Mouse (Mus musculus) kidney, adult 2 months (tissue): Measurements from ENCODE around the gene Cryzl1. TPM values are rescaled to one million over a fixed set of nuclear protein-coding genes. Genes with fewer than 3 reads are reported as not detected.

ENCODE experiments used
- DNase-seq: peaks from one replicate; pipeline ENCODE4 v3.0.0; 2021
- H3K27ac ChIP-seq: fragments of 200-500 bp; 2 replicates; pipeline ENCODE4 v1.5.1; 2012; ENCODE audit warnings: low read depth, low read length, control low read depth, inconsistent platforms; ENCODE audit not compliant: insufficient read depth
- H3K27me3 ChIP-seq: fragments of 200-500 bp; replicated peaks from 2 replicates; pipeline ENCODE4 v1.6.1; 2012; ENCODE audit warnings: mild to moderate bottlenecking, moderate library complexity, low read length, inconsistent platforms; ENCODE audit not compliant: control insufficient read depth, insufficient read depth
- H3K36me3 ChIP-seq: fragments of 200-500 bp; 2 replicates; pipeline ENCODE4 v1.6.1; 2012; ENCODE audit warnings: mild to moderate bottlenecking, moderate library complexity, low read length, inconsistent platforms; ENCODE audit not compliant: control insufficient read depth, insufficient read depth
- H3K4me1 ChIP-seq: fragments of 200-500 bp; 2 replicates; pipeline ENCODE4 v1.6.1; 2011; ENCODE audit warnings: low read length; ENCODE audit not compliant: control insufficient read depth, insufficient read depth
- H3K4me3 ChIP-seq: fragments of 200-500 bp; 2 replicates; pipeline ENCODE4 v1.5.1; 2011; ENCODE audit warnings: mild to moderate bottlenecking, low read depth, low read length, control low read depth; ENCODE audit not compliant: insufficient read depth
- CTCF ChIP-seq: fragments of 200-500 bp; conservative IDR thresholded peaks from 2 replicates; pipeline ENCODE4 v1.5.1; 2011; ENCODE audit warnings: low read depth, mild to moderate bottlenecking, control low read depth, low read length, moderate library complexity, mixed read lengths; ENCODE audit not compliant: insufficient read depth, insufficient read length
- POLR2A ChIP-seq: fragments of 200-500 bp; IDR thresholded peaks from one replicate; pipeline ENCODE4 v1.6.1; 2011; ENCODE audit warnings: low read depth, low read length, control low read depth
- WGBS: fragments of 180-500 bp; shearing (Covaris S2); methylation state at CpG from one replicate; pipeline ENCODE4 v1.1.7; 2018; 5-methylcytosine and 5-hydroxymethylcytosine counted together
- polyA plus RNA-seq: library from polyadenylated mRNA; depleted of rRNA; stranded (reverse); fragments of >200 nt; gene quantifications from 2 replicates; pipeline ENCODE4 v1.2.3, GENCODE M21; 2012

Cryzl1 gene
- polyA plus RNA-seq, 1 experiment = 29.5 TPM

- H3K27ac ChIP-seq = no peak overlapping the region
- 92% methylated on average over 6 of the region's 6 CpGs for WGBS
- H3K4me1 ChIP-seq = no peaks in the 10 kb centered on the region
- H3K27me3 ChIP-seq = no peaks in the 10 kb centered on the region
- no peaks in the 10 kb centered on the region for H3K36me3 ChIP-seq
- no peak overlapping the region for H3K4me3 ChIP-seq
- no peak for DNase-seq
- TF ChIP-seq CTCF = no peak
- TF ChIP-seq POLR2A = no peak
Observed at GRCm38 (mm10) chr16:91754957-91755356, 26.2 kb upstream of the Cryzl1 start.

GRCm38 (mm10) chr16:91753611-91754010 lies 24.8 kb upstream of the Cryzl1 start:
- no peak overlapping the region for H3K27ac ChIP-seq
- no peak overlapping the region for H3K4me3 ChIP-seq
- no peaks in the 10 kb centered on the region for H3K4me1 ChIP-seq
- H3K27me3 ChIP-seq = no peaks in the 10 kb centered on the region
- no peaks in the 10 kb centered on the region for H3K36me3 ChIP-seq
- TF ChIP-seq CTCF (no peak), POLR2A (no peak)
- DNase-seq = no peak
- 68% methylated on average over 4 of the region's 4 CpGs for WGBS

- TF ChIP-seq POLR2A = no peak
- no peak for TF ChIP-seq CTCF
- Histone ChIP-seq H3K27me3 (no peaks in the 10 kb centered on the region), H3K36me3 (no peaks in the 10 kb centered on the region), H3K4me3 (no peak overlapping the region), H3K27ac (no peak overlapping the region), H3K4me1 (no peaks in the 10 kb centered on the region)
- no peak for DNase-seq
- WGBS = 71% methylated on average over 13 of the region's 13 CpGs
Observed at GRCm38 (mm10) chr16:91751644-91752385, 23.0 kb upstream of the Cryzl1 start.

GRCm38 (mm10) chr16:91747567-91747966 lies 18.8 kb upstream of the Cryzl1 start:
- no peak overlapping the region for H3K27ac ChIP-seq
- DNase-seq = no peak
- H3K4me3 ChIP-seq = no peak overlapping the region
- WGBS = 73% methylated on average over 6 of the region's 6 CpGs
- no peaks in the 10 kb centered on the region for H3K4me1 ChIP-seq
- TF ChIP-seq POLR2A (no peak), CTCF (no peak)
- no peaks in the 10 kb centered on the region for H3K36me3 ChIP-seq
- H3K27me3 ChIP-seq = no peaks in the 10 kb centered on the region

- no peaks in the 10 kb centered on the region for H3K4me1 ChIP-seq
- DNase-seq = peak; percentile 32
- no peak overlapping the region for H3K4me3 ChIP-seq
- H3K27me3 ChIP-seq = no peaks in the 10 kb centered on the region
- no peak overlapping the region for H3K27ac ChIP-seq
- 37% methylated on average over 14 of the region's 14 CpGs for WGBS
- TF ChIP-seq POLR2A (no peak), CTCF (no peak)
- no peaks in the 10 kb centered on the region for H3K36me3 ChIP-seq
Observed at GRCm38 (mm10) chr16:91746101-91746950, 17.6 kb upstream of the Cryzl1 start.

GRCm38 (mm10) chr16:91743055-91743454 lies 14.3 kb upstream of the Cryzl1 start:
- no peak overlapping the region for H3K27ac ChIP-seq

GRCm38 (mm10) chr16:91740918-91741255 lies 12.1 kb upstream of the Cryzl1 start:
- no peak for TF ChIP-seq CTCF
- TF ChIP-seq POLR2A = no peak
- Histone ChIP-seq H3K36me3 (no peaks in the 10 kb centered on the region), H3K4me1 (peaks cover 4% of the 10 kb centered on the region; the same call in 1 of the 2 replicates), H3K27ac (no peak overlapping the region), H3K4me3 (no peak overlapping the region), H3K27me3 (no peaks in the 10 kb centered on the region)
- DNase-seq = no peak
- WGBS = 61% methylated on average over 7 of the region's 7 CpGs

More at GRCm38 (mm10) chr16:91743055-91743454, 14.3 kb upstream of the Cryzl1 start:
- 70% methylated on average over 7 of the region's 7 CpGs for WGBS
- TF ChIP-seq POLR2A = no peak
- TF ChIP-seq CTCF = no peak
- H3K4me1 ChIP-seq = no peaks in the 10 kb centered on the region
- H3K36me3 ChIP-seq = no peaks in the 10 kb centered on the region
- H3K4me3 ChIP-seq = no peak overlapping the region
- no peaks in the 10 kb centered on the region for H3K27me3 ChIP-seq
- DNase-seq = no peak
